Mouse (Mus musculus): Measurements from ENCODE around the gene Otogl. TPM values are rescaled to one million over a fixed set of nuclear protein-coding genes. Genes with fewer than 3 reads are reported as not detected.
A peak's percentile ranks its signal among the peaks of the same experiment; 100 is the strongest.

Gene Otogl
- polyA plus RNA-seq, 1 experiment from 2014 or later = 0.10 TPM

DNA sequence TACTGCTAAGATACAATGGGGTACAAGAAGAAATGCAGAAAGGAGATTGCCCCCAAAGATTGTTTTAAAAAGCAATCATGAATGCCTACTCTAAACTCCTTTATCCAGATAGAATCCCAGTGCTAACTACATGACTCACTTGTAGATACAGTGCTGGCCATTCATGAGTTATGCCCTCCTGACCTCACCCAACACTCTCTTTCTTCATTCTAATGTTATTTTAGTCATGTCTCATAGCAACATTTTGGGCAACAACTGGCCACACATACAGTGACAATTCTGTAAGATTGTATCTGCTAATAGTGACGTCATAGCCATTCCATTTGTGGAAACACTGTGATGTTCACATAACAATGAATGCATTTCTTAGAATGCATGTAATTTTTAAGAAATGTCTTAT is 21.6 kb upstream of the Otogl start:
- no peaks in the 10 kb centered on the region for H3K27me3 ChIP-seq (replicated peaks; ENCODE audit: low read depth, poor library complexity, severe bottlenecking)
- H3K9me3 ChIP-seq = no peaks in the 10 kb centered on the region
- DNase-seq (ENCODE audit: low spot score) = no peak
- H3K4me3 ChIP-seq = no peak overlapping the region
- 82% methylated on average over 1 of the region's 1 CpGs for WGBS
- H3K4me1 ChIP-seq = peaks cover 20% of the 10 kb centered on the region
- no peaks in the 10 kb centered on the region for H3K36me3 ChIP-seq (replicated peaks)
- no peak overlapping the region for H3K27ac ChIP-seq (replicated peaks)

DNA sequence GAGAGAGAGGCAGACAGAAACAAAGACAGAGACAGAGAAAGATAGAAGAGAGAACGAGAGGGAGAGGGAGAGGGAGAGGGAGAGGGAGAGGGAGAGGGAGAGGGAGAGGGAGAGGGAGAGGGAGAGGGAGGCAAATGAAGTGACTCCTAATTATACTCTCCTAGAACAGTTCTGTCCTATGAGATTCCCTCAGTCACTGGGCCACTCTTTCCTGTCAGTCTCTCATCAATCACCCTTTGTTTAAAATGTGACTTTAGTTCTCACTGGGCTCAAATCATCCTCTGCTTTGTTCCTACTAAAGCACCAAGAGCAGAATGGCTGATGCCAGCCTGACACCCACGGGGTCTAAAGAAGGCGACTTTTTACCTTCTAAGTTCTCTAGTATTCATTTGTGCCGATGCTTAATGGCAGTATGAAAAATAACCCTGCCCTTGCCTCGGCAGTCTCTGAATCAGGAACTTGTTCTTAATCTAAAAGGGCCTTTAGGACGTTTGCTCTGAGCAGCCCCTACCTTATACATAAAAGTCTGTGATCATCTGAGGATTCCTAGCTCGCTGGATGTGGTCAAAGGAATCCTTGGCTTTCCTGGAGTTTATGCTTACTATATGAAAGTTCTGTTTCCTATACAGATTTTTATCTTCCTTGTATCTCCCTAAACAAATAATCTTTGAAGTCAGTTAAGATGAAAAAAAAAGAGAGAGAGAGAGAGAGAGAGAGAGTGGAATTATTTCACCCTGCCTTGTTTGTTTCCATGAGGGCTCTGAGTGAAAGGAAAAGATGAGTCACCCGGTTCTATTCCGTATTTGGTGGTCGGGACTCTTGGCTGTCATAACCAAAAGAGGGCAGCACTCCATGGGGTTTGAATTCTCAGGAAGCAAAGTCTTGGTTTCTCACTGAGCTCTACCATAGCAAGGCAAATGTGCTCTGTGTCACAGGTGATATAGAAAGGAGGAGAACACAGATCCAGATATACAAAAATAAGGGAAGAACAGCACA is 20.2 kb upstream of the Otogl start:
- Histone ChIP-seq H3K36me3 (replicated peaks) (no peaks in the 10 kb centered on the region), H3K4me3 (no peak overlapping the region), H3K27me3 (replicated peaks; ENCODE audit: low read depth, poor library complexity, severe bottlenecking) (no peaks in the 10 kb centered on the region), H3K27ac (replicated peaks) (no peak overlapping the region; the same call in 1 of the 2 replicates), H3K4me1 (peaks cover 20% of the 10 kb centered on the region), H3K9me3 (no peaks in the 10 kb centered on the region)
- WGBS = 39% methylated on average over 10 of the region's 10 CpGs
- DNase-seq (ENCODE audit: low spot score) = peak; percentile 25

DNA sequence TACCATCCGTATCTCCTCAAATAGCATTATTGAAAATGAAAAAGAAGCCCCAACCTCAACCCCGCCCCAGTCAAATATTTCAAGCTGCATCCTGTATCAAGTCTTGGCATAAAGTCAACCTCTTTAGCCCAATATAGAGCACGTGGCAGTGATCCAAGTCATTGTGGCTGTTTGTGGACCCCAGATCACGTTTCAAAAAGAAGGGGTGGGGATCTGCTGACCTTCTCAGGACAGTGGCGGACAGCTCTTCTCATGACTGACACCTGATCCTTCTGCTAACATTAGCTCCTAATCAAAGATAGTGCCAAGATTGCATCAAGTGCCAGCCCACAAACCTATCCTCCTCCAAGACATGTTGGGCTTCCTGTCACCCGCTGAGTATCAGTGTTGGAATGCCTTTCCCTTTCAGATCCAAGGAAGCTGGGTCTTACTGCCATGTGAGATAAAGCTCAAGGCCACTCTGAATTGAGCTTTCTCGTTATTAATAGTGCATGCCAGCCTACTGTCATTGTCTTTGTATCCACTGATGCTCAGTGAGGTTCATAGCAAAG is 18.6 kb upstream of the Otogl start:
- H3K27ac ChIP-seq (replicated peaks) = no peak overlapping the region
- H3K4me1 ChIP-seq = peaks cover 20% of the 10 kb centered on the region
- H3K36me3 ChIP-seq (replicated peaks) = no peaks in the 10 kb centered on the region
- no peaks in the 10 kb centered on the region for H3K9me3 ChIP-seq
- WGBS = 67% methylated on average over 7 of the region's 7 CpGs
- no peaks in the 10 kb centered on the region for H3K27me3 ChIP-seq (replicated peaks; ENCODE audit: low read depth, poor library complexity, severe bottlenecking)
- DNase-seq (ENCODE audit: low spot score) = no peak
- H3K4me3 ChIP-seq = no peak overlapping the region

DNA sequence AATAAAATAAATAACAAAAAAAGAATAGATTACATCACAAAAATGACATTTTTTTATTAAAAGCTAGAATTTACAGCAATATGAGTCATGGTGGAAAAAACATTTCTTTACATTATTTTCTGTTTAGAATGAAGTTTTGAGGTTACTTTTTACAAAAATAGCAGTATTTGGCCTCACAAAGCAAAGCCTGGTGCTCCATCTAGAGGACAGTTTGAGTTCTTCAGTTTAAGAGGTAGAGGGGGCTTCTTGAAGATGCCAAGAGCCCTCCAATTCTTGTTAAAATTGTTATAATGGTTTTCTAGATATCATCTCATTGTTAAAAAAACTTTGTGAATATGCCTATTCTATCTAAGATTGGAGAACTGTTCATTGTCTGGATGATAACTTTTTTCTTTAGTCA is 13.4 kb upstream of the Otogl start:
- H3K4me1 ChIP-seq = peaks cover 4% of the 10 kb centered on the region; the same call in 1 of the 2 replicates
- H3K9me3 ChIP-seq = no peaks in the 10 kb centered on the region
- H3K36me3 ChIP-seq (replicated peaks) = no peaks in the 10 kb centered on the region
- H3K27ac ChIP-seq (replicated peaks) = no peak overlapping the region
- H3K4me3 ChIP-seq = no peak overlapping the region
- no peaks in the 10 kb centered on the region for H3K27me3 ChIP-seq (replicated peaks; ENCODE audit: low read depth, poor library complexity, severe bottlenecking)
- no peak for DNase-seq (ENCODE audit: low spot score)

DNA sequence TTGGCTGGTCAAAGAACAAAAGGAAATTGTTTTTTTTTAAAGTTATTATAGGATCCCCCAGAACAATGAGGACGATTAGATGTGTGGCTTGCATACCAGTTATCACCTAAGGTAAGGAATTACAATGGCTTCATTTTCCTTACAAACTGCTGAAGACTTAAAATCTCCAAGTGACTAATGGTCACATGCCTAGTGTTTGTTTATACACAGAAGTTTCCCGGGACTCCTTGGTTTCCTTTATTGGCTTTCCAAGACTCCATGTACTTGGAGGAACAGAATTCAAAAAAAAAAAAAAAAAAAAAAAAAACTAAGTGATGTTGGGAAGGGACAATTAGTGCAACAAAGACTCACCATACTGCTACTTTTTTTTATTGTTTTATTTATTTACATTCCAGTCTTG is 11.9 kb upstream of the Otogl start:
- H3K27ac ChIP-seq (replicated peaks) = no peak overlapping the region
- WGBS = 67% methylated on average over 2 of the region's 2 CpGs

DNA sequence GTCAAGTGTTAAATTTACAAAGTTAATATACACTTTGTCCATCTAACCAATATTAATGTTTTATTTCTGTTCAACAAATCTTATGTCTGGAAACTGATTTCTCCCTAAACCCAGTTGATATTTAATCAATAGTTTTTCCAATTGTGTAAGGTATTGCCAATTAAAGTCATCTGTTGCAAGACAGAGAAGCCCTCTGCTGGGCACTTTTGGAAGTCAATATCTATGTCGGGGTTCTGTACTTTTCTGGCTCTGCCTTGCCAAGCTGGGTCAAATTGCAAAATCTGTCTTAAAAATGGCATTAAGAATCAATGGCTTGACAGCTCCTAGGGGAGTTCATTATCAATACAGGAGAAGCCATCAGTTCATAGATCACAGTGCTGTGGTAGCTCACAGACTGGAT is 10.8 kb upstream of the Otogl start:
- WGBS = 22% methylated on average over 1 of the region's 1 CpGs
- no peaks in the 10 kb centered on the region for H3K9me3 ChIP-seq
- peak; percentile 20 for DNase-seq (ENCODE audit: low spot score)

More for the DNA sequence above, 11.9 kb upstream of the Otogl start:
- Histone ChIP-seq H3K4me3 (no peak overlapping the region), H3K36me3 (replicated peaks) (no peaks in the 10 kb centered on the region), H3K4me1 (no peaks in the 10 kb centered on the region), H3K27me3 (replicated peaks; ENCODE audit: low read depth, poor library complexity, severe bottlenecking) (no peaks in the 10 kb centered on the region), H3K9me3 (no peaks in the 10 kb centered on the region)
- no peak for DNase-seq (ENCODE audit: low spot score)

DNA sequence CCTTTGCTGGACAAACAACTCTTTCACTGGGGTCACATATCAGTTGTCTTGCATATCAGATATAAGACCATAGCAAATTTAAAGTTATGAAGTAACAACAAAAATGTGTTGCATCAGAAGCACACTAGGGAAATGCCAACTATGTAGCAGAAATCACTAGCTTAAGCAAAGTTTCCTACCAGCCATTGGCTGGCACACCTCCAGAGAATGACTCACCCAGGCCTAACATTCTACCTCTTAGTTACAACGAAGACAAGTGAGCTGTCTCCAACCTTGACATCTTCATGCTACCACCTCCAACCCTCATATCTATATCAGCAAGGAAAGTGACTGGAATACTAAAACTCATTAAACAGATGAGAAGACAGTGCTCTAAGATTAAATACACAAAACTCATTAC is 9.6 kb upstream of the Otogl start:
- Histone ChIP-seq H3K9me3 (no peaks in the 10 kb centered on the region), H3K36me3 (replicated peaks) (no peaks in the 10 kb centered on the region), H3K4me1 (no peaks in the 10 kb centered on the region), H3K27ac (replicated peaks) (no peak overlapping the region), H3K4me3 (no peak overlapping the region), H3K27me3 (replicated peaks; ENCODE audit: low read depth, poor library complexity, severe bottlenecking) (no peaks in the 10 kb centered on the region)
- no peak for DNase-seq (ENCODE audit: low spot score)
- WGBS = 76% methylated on average over 1 of the region's 1 CpGs

More for the DNA sequence above, 10.8 kb upstream of the Otogl start:
- Histone ChIP-seq H3K27me3 (replicated peaks; ENCODE audit: low read depth, poor library complexity, severe bottlenecking) (no peaks in the 10 kb centered on the region), H3K4me3 (no peak overlapping the region), H3K4me1 (no peaks in the 10 kb centered on the region), H3K36me3 (replicated peaks) (no peaks in the 10 kb centered on the region), H3K27ac (replicated peaks) (no peak overlapping the region)

DNA sequence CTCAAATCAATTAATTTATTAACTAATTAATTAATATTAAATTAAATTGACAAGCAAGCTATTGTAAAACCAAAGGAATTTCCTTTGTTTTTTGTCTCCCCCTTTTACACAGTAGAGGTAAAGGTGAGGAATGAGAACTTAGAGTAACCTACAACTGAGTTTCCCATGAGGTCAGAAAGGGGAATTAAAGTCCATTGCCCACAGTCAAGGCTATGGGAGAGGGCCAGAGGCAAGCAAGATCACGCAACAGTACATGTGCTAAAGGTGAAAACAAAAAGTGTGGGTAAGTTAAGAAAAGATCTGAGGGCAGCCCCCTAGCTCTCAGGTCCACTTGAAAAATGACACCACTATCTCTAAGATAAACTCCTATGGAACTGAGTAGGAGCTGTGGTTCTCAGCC is 9.2 kb upstream of the Otogl start:
- WGBS = 77% methylated on average over 1 of the region's 1 CpGs
- no peaks in the 10 kb centered on the region for H3K27me3 ChIP-seq (replicated peaks; ENCODE audit: low read depth, poor library complexity, severe bottlenecking)
- no peaks in the 10 kb centered on the region for H3K36me3 ChIP-seq (replicated peaks)
- no peak overlapping the region for H3K4me3 ChIP-seq
- no peaks in the 10 kb centered on the region for H3K9me3 ChIP-seq
- H3K27ac ChIP-seq (replicated peaks) = no peak overlapping the region
- no peak for DNase-seq (ENCODE audit: low spot score)
- no peaks in the 10 kb centered on the region for H3K4me1 ChIP-seq

DNA sequence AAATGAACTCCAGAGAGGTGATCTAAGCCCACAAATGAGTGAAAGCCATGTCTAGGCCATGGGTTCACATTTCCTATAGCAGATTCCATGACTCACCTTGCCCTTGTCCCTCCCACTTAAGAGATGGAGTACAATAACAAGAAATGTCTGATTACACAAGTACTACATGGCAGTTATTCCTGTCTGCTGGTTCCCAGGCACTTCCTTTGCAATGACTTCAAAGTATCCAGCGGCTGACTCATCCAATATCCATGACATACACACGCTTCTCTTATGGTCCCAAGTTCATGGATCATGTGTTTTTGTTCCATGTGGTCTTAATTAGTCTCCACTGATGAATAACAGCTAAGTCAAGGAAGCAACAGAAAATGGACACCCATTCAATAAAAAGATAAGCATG is 1.1 kb upstream of the Otogl start:
- no peaks in the 10 kb centered on the region for H3K36me3 ChIP-seq (replicated peaks)
- H3K27ac ChIP-seq (replicated peaks) = no peak overlapping the region
- H3K9me3 ChIP-seq = no peaks in the 10 kb centered on the region
- H3K4me3 ChIP-seq = no peak overlapping the region
- 65% methylated on average over 2 of the region's 2 CpGs for WGBS
- no peaks in the 10 kb centered on the region for H3K27me3 ChIP-seq (replicated peaks; ENCODE audit: low read depth, poor library complexity, severe bottlenecking)
- H3K4me1 ChIP-seq = no peaks in the 10 kb centered on the region; the same call in 1 of the 2 replicates
- no peak for DNase-seq (ENCODE audit: low spot score)

DNA sequence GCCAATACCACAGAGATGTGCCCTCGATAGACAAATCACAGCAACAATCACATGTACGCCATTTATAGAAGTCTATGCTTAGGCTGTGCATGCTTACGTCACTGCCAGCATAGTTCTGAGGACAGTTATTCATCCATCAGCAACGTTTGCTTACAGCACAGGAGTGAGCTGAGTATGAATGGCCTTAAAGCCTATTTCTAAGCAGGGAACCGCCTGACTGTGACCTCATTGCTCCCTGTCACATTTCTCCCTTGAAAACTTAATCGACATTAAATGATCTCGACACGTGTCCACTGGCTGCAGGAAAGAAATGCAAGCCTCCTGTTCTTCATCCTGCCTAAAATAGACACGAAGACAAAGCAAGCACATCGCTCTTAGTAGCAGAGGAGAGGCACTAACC is 5.5 kb downstream of the Otogl start:
- WGBS = 75% methylated on average over 10 of the region's 10 CpGs
- Histone ChIP-seq H3K9me3 (no peaks in the 10 kb centered on the region; the same call in 1 of the 2 replicates), H3K27ac (replicated peaks) (no peak overlapping the region), H3K27me3 (replicated peaks; ENCODE audit: low read depth, poor library complexity, severe bottlenecking) (no peaks in the 10 kb centered on the region), H3K4me3 (no peak overlapping the region), H3K36me3 (replicated peaks) (no peaks in the 10 kb centered on the region), H3K4me1 (0 out of 2 replicates have a peak, but pooled peaks cover 3% of the 10 kb centered on the region)
- DNase-seq (ENCODE audit: low spot score) = no peak

DNA sequence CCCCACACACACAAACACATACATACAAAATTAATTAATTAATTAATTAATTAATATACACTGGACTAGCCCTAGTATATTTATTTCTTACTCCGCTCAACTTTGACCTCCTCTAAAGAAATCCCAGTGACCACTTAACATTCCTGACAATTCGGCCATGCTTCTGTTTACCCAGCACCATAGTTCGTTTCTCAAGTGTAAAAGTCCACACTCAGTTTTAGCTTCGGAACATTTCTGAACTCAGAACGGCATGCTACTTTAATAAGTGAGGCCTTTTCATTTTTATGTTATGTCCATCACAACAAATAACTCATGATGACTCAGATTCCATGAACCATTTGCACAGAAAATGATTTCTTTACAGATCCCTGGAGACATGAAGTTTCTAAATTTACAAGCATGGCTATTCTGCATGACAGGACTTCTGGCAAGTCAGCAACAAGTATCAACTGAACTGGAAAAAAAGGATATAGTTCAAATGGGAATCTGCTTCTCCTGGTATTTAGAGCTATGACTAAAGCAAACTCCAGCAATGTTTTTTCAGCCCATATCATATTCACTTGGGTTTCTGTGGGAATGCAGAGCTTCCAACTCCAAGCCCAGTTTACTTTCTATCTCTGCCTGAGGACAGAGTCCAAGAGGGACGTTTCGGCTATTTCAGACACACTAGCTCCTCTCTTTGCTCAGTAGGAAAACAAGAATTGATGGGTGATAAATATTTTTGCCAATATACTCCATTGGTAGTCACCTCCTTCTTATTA is 6.5 kb downstream of the Otogl start:
- no peak overlapping the region for H3K27ac ChIP-seq (replicated peaks)
- H3K27me3 ChIP-seq (replicated peaks; ENCODE audit: low read depth, poor library complexity, severe bottlenecking) = no peaks in the 10 kb centered on the region
- no peaks in the 10 kb centered on the region for H3K36me3 ChIP-seq (replicated peaks)
- H3K4me3 ChIP-seq = no peak overlapping the region
- no peak for DNase-seq (ENCODE audit: low spot score)
- H3K4me1 ChIP-seq = 0 out of 2 replicates have a peak, but pooled peaks cover 3% of the 10 kb centered on the region
- WGBS = 81% methylated on average over 7 of the region's 7 CpGs
- no peaks in the 10 kb centered on the region; the same call in 1 of the 2 replicates for H3K9me3 ChIP-seq

DNA sequence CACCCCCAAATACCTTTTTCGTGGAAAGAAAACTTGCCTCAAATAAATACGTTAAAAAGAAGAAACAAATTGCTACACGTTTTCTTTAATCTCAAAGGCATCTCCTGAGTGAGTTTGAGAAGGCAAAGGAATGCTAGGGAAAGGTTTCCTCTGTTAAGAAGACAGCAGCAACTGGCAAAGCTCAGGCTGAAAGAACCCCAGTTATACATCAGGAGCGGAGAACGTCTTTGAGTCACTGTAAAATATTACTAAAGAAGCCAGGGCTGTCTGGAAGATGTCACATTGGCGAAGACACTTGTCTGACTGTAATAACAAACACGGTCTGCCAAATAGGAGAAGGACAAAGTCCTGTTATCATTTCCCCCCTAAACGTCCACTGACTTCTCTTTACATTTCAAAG is 10.0 kb downstream of the Otogl start:
- no peaks in the 10 kb centered on the region for H3K9me3 ChIP-seq

More for the DNA sequence above, 10.0 kb downstream of the Otogl start:
- H3K27me3 ChIP-seq (replicated peaks; ENCODE audit: low read depth, poor library complexity, severe bottlenecking) = no peaks in the 10 kb centered on the region
- 0 out of 2 replicates have a peak, but pooled peaks cover 3% of the 10 kb centered on the region for H3K4me1 ChIP-seq
- H3K36me3 ChIP-seq (replicated peaks) = no peaks in the 10 kb centered on the region
- no peak overlapping the region for H3K4me3 ChIP-seq
- no peak for DNase-seq (ENCODE audit: low spot score)
- WGBS = 84% methylated on average over 8 of the region's 8 CpGs
- H3K27ac ChIP-seq (replicated peaks) = no peak overlapping the region
